Mouse (Mus musculus) kidney, postnatal 4 days (tissue): ENCODE measurements around the gene Dlg2.

Source experiments
- DNase-seq, 2 experiments: peaks; one replicate each; pipeline ENCODE4 v3.0.0; 2021; ENCODE audit warnings: mixed read lengths in 2 of 2

The Dlg2 gene

GRCm38 (mm10) chr7:90476313-90477245 is at the start of gene Dlg2:
Dlg2 (plus strand) TSS chr7:90476672.
- DNase-seq, result no peak

- DNase-seq, result no peak
Observed at GRCm38 (mm10) chr7:90427006-90427405, 49.5 kb upstream of the Dlg2 start.

DNA sequence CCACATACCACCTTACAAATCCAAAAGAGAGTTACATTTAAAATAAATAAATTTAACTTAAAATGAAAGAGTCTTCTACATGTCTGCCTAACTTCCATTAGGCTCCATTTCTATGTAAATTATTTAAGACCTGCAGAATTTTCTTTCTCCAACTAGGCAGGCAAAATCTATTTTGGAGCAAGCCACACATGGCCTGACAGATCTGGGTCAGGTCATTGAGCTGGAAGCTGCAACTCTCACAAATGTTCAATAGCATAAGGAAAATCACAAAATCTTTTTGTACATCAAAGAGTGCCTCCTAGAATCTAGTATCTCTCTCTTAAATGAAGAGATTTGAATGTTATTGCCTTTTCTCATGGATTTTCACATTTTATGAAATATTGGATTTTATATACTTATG is 44.3 kb upstream of the Dlg2 start:
- DNase-seq, result no peak

DNA sequence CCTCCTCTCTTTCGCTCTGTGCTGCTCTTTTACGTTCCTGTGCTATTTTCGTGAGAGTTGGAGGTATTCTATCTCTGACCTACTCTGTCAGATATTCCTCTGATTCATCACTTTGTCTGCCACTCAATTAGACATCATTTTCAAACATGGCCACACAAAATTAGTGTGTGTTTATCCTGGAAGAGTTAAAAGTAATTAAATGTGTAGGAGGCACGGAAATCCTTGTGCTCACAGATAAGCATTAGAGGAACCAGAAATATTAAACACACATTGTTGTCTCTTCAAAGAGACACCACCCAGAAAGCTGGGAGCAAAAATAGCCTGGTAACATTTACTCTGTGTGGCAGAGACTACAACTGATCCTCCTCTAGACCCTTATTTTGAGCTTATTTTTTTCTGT is 36.4 kb upstream of the Dlg2 start:
- DNase-seq, result no peak

DNA sequence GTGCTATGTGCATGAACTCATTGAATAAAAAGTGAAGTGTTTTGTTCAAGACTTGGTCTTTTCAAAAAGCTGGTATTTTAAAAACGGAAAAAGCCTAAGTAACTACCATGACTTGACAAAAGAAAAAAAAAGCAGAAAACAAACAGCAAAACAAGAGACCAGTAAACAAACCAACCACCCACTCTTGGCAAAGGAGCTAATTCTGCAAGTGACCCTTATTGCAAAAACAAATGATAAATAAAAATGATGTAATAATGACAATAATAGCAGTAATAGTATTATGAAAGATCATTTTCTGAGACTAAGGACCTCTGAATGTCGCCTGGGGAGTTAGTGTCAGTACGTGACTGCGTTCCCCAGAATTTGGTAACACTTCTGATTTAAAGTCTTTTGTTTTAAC is 34.4 kb upstream of the Dlg2 start:
- DNase-seq, result no peak

GRCm38 (mm10) chr7:90442518-90443080 is 33.9 kb upstream of the Dlg2 start, which contains the start of gene Crebzf:
Crebzf (plus strand) TSS chr7:90442729.
- peak; percentile 95 to 98 for DNase-seq

GRCm38 (mm10) chr7:90443101-90444091 is 33.1 kb upstream of the Dlg2 start:
- DNase-seq, result peak; percentile 77 to 87

- peak in 1 of 2 experiments; percentile 21 for DNase-seq
Observed at GRCm38 (mm10) chr7:90444206-90444605, 32.3 kb upstream of the Dlg2 start.

- DNase-seq, result no peak
Observed at GRCm38 (mm10) chr7:90456149-90456844, 20.2 kb upstream of the Dlg2 start.

- DNase-seq, result peak; percentile 86 to 92
Observed at GRCm38 (mm10) chr7:90456845-90457468, 19.5 kb upstream of the Dlg2 start, which contains the start of gene Tmem126a. Tmem126a (minus strand) TSS chr7:90457229.

- DNase-seq, result no peak
Observed at GRCm38 (mm10) chr7:90457517-90457916, 19.0 kb upstream of the Dlg2 start.

GRCm38 (mm10) chr7:90460330-90460729 is 16.1 kb upstream of the Dlg2 start:
- DNase-seq, result peak; percentile 43 to 55

DNA sequence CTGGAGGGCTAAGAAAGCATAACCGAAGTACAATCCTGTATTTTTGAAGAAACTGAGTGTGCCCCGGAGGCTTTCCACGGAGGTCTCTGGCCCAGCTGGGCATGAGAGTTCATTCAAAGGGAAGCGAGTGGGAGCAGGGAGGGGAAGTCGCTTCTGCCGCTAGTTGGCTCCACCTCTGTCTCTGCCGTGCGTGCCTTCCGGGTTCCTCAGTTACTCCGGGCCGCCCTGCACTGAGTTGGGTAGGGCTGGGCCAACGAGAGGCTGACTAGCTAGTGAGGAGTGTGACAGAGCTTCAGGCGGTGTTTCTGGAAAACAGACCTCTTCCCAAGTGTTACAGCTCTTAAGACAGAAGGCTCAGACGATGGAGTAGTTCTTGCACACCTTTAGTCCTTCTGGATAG is 15.5 kb upstream of the Dlg2 start:
- DNase-seq, result peak; percentile 41 to 66

DNA sequence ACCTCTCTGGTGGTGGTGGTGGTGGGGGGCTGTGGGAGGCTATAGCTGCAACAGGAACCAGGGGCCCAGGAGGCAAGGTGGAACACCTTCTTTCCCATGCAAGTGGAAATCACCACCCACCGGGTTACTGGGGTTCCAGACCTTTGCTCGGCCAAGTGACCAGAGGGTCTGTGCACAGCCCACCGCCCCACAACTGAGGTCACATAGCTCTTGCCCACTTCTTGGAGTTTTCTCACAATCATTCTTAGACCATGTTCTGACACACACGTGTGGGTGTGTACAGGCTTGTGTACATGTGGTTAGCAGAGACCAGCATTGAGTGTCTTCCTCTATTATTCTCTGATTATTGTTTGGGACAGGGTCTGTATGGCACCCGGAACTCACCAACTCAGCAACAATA is 15.0 kb upstream of the Dlg2 start:
- DNase-seq, result no peak

GRCm38 (mm10) chr7:90473511-90473910 is 3.0 kb upstream of the Dlg2 start:
- no peak for DNase-seq

- DNase-seq, result peak; percentile 99
Observed at GRCm38 (mm10) chr7:90475793-90476312, 619 bp upstream of the Dlg2 start, which contains the start of gene Tmem126b. Tmem126b (minus strand) TSS chr7:90476001.

GRCm38 (mm10) chr7:90482607-90483006 is 6.1 kb downstream of the Dlg2 start:
- no peak for DNase-seq

- no peak for DNase-seq
Observed at GRCm38 (mm10) chr7:90508124-90508523, 31.7 kb downstream of the Dlg2 start.

DNA sequence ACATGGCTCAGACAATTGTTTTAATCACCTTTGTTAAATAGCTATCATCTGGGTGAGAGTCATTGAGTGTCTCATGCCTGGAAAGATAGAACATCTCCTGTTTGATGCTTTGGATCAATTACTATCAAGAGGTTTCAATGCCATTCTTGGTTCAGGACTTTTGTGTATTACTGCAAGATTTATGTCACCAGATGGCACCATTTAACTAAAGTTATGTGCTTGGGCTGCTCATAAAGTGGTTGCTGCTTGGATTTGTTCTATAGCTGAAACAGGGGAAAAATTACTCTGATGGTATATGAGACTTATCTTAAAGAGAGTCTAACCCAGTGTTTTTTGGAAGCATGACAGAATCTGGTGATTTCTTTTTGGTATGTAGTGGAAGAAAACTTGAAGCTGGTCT is 35.8 kb downstream of the Dlg2 start:
- DNase-seq, result no peak

DNA sequence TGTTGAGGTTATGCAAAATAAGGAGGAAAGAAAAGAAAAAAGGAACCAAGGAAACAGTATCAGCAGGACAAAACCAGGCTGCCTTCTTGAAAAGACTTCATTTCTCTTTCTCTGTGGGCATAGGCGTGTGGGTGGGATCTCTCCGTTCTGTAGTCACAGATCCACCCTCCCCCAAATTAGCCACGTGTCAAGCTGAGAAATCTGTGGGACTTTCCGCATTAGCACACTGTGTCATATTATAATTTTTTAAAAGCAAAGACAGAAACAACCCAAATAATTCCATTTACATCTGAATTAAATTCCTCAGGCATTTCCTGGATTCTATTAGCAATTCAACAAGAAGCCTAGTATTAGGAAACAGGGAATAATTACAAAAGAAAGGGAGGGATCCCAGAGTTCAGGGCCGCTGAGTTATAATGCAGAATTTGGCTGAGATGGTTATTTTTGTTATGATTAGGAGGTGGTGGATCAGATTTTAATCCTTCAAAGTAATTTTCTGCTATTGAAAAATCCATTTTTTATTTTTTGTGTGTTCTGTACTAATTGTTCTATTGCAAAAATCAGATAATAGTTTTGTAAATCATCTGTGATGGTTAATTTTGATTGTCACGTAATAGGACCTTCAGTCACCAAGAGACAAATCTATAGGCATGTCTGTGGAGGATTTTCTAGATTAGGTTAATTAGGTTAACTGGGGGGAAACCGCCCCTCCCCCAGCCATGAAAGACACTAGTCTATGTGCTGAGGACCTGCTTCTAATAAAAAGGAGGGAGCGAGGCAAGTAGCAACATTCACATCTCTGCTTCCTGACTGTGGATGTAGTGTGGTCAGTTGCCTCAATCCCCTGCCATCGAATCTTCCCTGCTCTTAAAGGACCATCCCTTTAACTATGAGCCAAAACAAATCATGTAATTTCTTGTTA is 63.3 kb downstream of the Dlg2 start:
- DNase-seq, result no peak
